ENCODE assay signal across 8 mouse cellular contexts in genomic region chr8:109607650-109608049, GRCm38 (mm10). TPM values are rescaled to one million over a fixed set of nuclear protein-coding genes. Genes with fewer than 3 reads are reported as not detected.
A peak's percentile ranks its signal among the peaks of the same experiment; 100 is the strongest.
DNase-seq lines count a peak whose midpoint lies in the region; ATAC-seq and TF ChIP-seq lines count a peak whose summit lies in the region.

No protein-coding gene starts in this region.

- H3K27ac ChIP-seq in layer of hippocampus, adult 2 months, result peak overlapping the region; percentile 99
- H3K27ac ChIP-seq in forebrain, embryonic 15.5 days (replicated peaks), result peak overlapping the region; percentile 99

- H3K9ac ChIP-seq in forebrain, embryonic 15.5 days (replicated peaks), result peak overlapping the region; percentile 87

- H3K4me3 ChIP-seq in layer of hippocampus, adult 2 months, result peak overlapping the region; percentile 71
- peak overlapping the region; percentile 61 for H3K4me3 ChIP-seq in forebrain, embryonic 15.5 days

- no peak for ATAC-seq in forebrain, embryonic 15.5 days (replicated peaks)
- ATAC-seq in megakaryocyte progenitor cell, adult 5-6 weeks (replicated peaks; ENCODE audit: poor library complexity), result peak; percentile 28
- no peak for ATAC-seq in activated CD4-positive, CD25-positive, alpha-beta regulatory T cell, adult 4 months

- no peaks in the 10 kb centered on the region for H3K9me3 ChIP-seq in forebrain, embryonic 15.5 days

- H3K36me3 ChIP-seq in forebrain, embryonic 15.5 days, result peaks cover 13% of the 10 kb centered on the region

- H3K4me2 ChIP-seq in forebrain, embryonic 15.5 days (replicated peaks), result peak overlapping the region; percentile 71

- peaks cover 17% of the 10 kb centered on the region for H3K4me1 ChIP-seq in forebrain, embryonic 15.5 days

- 0 out of 2 replicates have a peak, but pooled peaks have one; percentile 2 for TF ChIP-seq CTCF in layer of hippocampus, adult 2 months (conservative IDR thresholded peaks at IDR 0.05)

- no peak for DNase-seq in layer of hippocampus, adult 2 months (ENCODE audit: low spot score in 2 of 2)
- DNase-seq in layer of hippocampus, adult 11-12 months (ENCODE audit: low spot score), result no peak
- peak; percentile 39 for DNase-seq in ZHBTc4 (ENCODE audit: low read depth, low spot score)
- DNase-seq in urinary bladder, postnatal 14 days (ENCODE audit: low spot score), result no peak
- DNase-seq in layer of hippocampus, postnatal 14 days (ENCODE audit: low spot score in 2 of 2), result no peak

- no peaks in the 10 kb centered on the region for H3K27me3 ChIP-seq in forebrain, embryonic 15.5 days

- whole genome bisulfite sequencing in forebrain, embryonic 15.5 days, result 11% methylated on average over 12 of the region's 12 CpGs

RNA-seq across cellular contexts. Expression of gene Dhodh, which starts 0.8 kb away (rescaled TPM):
- 10 to 100 TPM; 25.6 to 25.9 TPM for total RNA-seq in layer of hippocampus, adult 2 months (2021)
- 35.3 and 41.4 TPM in 2 replicates for polyA plus RNA-seq in forebrain, embryonic 15.5 days (2015; fragmentation: Nextera tagmentation; extraction: Ambion mirVana)
- 13.4 and 20.8 TPM in 2 replicates for total RNA-seq in megakaryocyte progenitor cell, adult 5-6 weeks (2015)
- 24.8 and 32.4 TPM in 2 replicates for total RNA-seq in megakaryocyte progenitor cell, adult 5-6 weeks (2017)
- 10 to 100 TPM; 22.2 to 25.6 TPM for total RNA-seq in layer of hippocampus, postnatal 14 days (2021)
- 10 to 100 TPM; 29.0 to 32.3 TPM for polyA plus RNA-seq in activated CD4-positive, CD25-positive, alpha-beta regulatory T cell, adult 4 months (2017; shearing (Covaris generic))

RNA-seq across cellular contexts. Expression of gene Pkd1l3, which starts 6.7 kb away (rescaled TPM):
- total RNA-seq in layer of hippocampus, adult 2 months (2021), result 1 to 10 TPM; 2.3 to 2.8 TPM
- 0.08 TPM in 1 of 2 replicates, not detected in the other for polyA plus RNA-seq in forebrain, embryonic 15.5 days (2015; fragmentation: Nextera tagmentation; extraction: Ambion mirVana)
- 0.27 and 0.79 TPM in 2 replicates for total RNA-seq in megakaryocyte progenitor cell, adult 5-6 weeks (2015)
- total RNA-seq in megakaryocyte progenitor cell, adult 5-6 weeks (2017), result 0.12 TPM in 1 of 2 replicates, not detected in the other
- 1 to 10 TPM in 1 of 2 experiments, under 1 TPM in 1; 0.93 to 2.0 TPM for total RNA-seq in layer of hippocampus, postnatal 14 days (2021)
- 1 to 10 TPM in 1 of 2 experiments, under 1 TPM in 1; 0.32 to 1.6 TPM for polyA plus RNA-seq in activated CD4-positive, CD25-positive, alpha-beta regulatory T cell, adult 4 months (2017; shearing (Covaris generic))

RNA-seq across cellular contexts. Expression of gene Hp, which starts 28.7 kb away (rescaled TPM):
- not detected for total RNA-seq in layer of hippocampus, adult 2 months (2021)
- polyA plus RNA-seq in forebrain, embryonic 15.5 days (2015; fragmentation: Nextera tagmentation; extraction: Ambion mirVana), result 0.14 and 0.23 TPM in 2 replicates
- total RNA-seq in megakaryocyte progenitor cell, adult 5-6 weeks (2015), result 175 and 209 TPM in 2 replicates
- 273 and 358 TPM in 2 replicates for total RNA-seq in megakaryocyte progenitor cell, adult 5-6 weeks (2017)
- not detected for total RNA-seq in layer of hippocampus, postnatal 14 days (2021)
- polyA plus RNA-seq in activated CD4-positive, CD25-positive, alpha-beta regulatory T cell, adult 4 months (2017; shearing (Covaris generic)), result not detected

RNA-seq across cellular contexts. Expression of gene Txnl4b, which starts 42.0 kb away (rescaled TPM):
- 10 to 100 TPM; 13.6 to 17.6 TPM for total RNA-seq in layer of hippocampus, adult 2 months (2021)
- 27.3 and 29.2 TPM in 2 replicates for polyA plus RNA-seq in forebrain, embryonic 15.5 days (2015; fragmentation: Nextera tagmentation; extraction: Ambion mirVana)
- total RNA-seq in megakaryocyte progenitor cell, adult 5-6 weeks (2015), result 7.2 and 8.1 TPM in 2 replicates
- 16.5 and 18.4 TPM in 2 replicates for total RNA-seq in megakaryocyte progenitor cell, adult 5-6 weeks (2017)
- 10 to 100 TPM; 12.3 to 13.8 TPM for total RNA-seq in layer of hippocampus, postnatal 14 days (2021)
- 10 to 100 TPM; 16.5 to 17.9 TPM for polyA plus RNA-seq in activated CD4-positive, CD25-positive, alpha-beta regulatory T cell, adult 4 months (2017; shearing (Covaris generic))

RNA-seq across cellular contexts. Expression of gene Dhx38, which starts 42.0 kb away (rescaled TPM):
- total RNA-seq in layer of hippocampus, adult 2 months (2021), result 10 to 100 TPM; 28.0 to 30.1 TPM
- 23.9 and 24.0 TPM in 2 replicates for polyA plus RNA-seq in forebrain, embryonic 15.5 days (2015; fragmentation: Nextera tagmentation; extraction: Ambion mirVana)
- total RNA-seq in megakaryocyte progenitor cell, adult 5-6 weeks (2015), result 15.0 and 18.8 TPM in 2 replicates
- 68.6 and 69.5 TPM in 2 replicates for total RNA-seq in megakaryocyte progenitor cell, adult 5-6 weeks (2017)
- total RNA-seq in layer of hippocampus, postnatal 14 days (2021), result 10 to 100 TPM; 22.7 to 24.8 TPM
- 10 to 100 TPM in 1 of 2 experiments, 1 to 10 TPM in 1; 9.1 to 14.2 TPM for polyA plus RNA-seq in activated CD4-positive, CD25-positive, alpha-beta regulatory T cell, adult 4 months (2017; shearing (Covaris generic))

Comparison
In these comparisons a context has a peak if more than half of its experiments do, and no peak if none do; other contexts are left out.
1. RNA of gene Hp, which starts 28.7 kb away (total RNA-seq): 175 to 358 TPM in megakaryocyte progenitor cell, adult 5-6 weeks; not detected in layer of hippocampus, postnatal 14 days and not detected in layer of hippocampus, adult 2 months; every median in the first group is over 100 times any median in the second.